Mouse (Mus musculus) left cerebral cortex, postnatal 14 days (tissue): ENCODE results near the gene Fmr1nb. TPM values are rescaled to one million over a fixed set of nuclear protein-coding genes. Genes with fewer than 3 reads are reported as not detected.
A peak's percentile ranks its signal among the peaks of the same experiment; 100 is the strongest.
"Not testable (repeated sequence)": the region's sequence is repeated elsewhere in the genome, so short reads cannot be mapped to it uniquely, and the experiment has no call there.

ENCODE experiments used
- DNase-seq, 2 experiments: peaks; one replicate each; pipeline ENCODE4 v3.0.0; 2021 to 2022; ENCODE audit warnings: low spot score in 2 of 2, mixed read lengths in 1 of 2
- intact Hi-C: fragments of 180-260 bp; cut with DNase I; formaldehyde crosslinking; loops from one replicate; pipeline ENCODE4 v1.15.1; 2025
- long read RNA-seq, 2 experiments: library from polyadenylated mRNA; stranded (forward); transcript quantifications; one replicate each; pipeline ENCODE4 v2.0.0; 2021
- total RNA-seq, 2 experiments: library from RNA; stranded (reverse); gene quantifications; 2 replicates each; pipeline ENCODE4 v1.2.3; 2021

Fmr1nb gene
- not detected for total RNA-seq
- long read RNA-seq, experiment 1, result 0 reads
- long read RNA-seq, experiment 2, result 0 reads

- intact Hi-C loops, result no loop called here
- no peak for DNase-seq
Measured at GRCm38 (mm10) chrX:68761606-68762005, at the start of gene Fmr1nb. Fmr1nb (plus strand) TSS chrX:68761839.

- intact Hi-C loops, result no loop called here
- DNase-seq, result no peak
Measured at GRCm38 (mm10) chrX:68736902-68737301, 24.7 kb upstream of the Fmr1nb start.

- no peak for DNase-seq
- intact Hi-C loops, result no loop called here
Measured at GRCm38 (mm10) chrX:68740088-68740487, 21.6 kb upstream of the Fmr1nb start.

- intact Hi-C loops, DNase-seq: not testable (repeated sequence)
Measured at GRCm38 (mm10) chrX:68820449-68820848, 58.8 kb downstream of the Fmr1nb start.

GRCm38 (mm10) chrX:68821059-68821458 lies 59.4 kb downstream of the Fmr1nb start, which contains the start of gene Gm14698:
Gm14698 (plus strand) TSS chrX:68821093.
- intact Hi-C loops, DNase-seq: not testable (repeated sequence)

GRCm38 (mm10) chrX:68839548-68840444 lies 78.2 kb downstream of the Fmr1nb start:
- intact Hi-C loops, result loop anchor here (5.0 to 10.0 kb wide), 2 partner anchors 1493 to 1725 kb away; no protein-coding TSS in a partner anchor
- DNase-seq, result peak in 1 of 2 experiments; percentile 28

Other genes starting within 250 kb of the Fmr1nb start
- 10 to 100 TPM; 60.4 to 65.5 TPM for gene Fmr1, start 83.3 kb upstream of the Fmr1nb start, total RNA-seq
- 1 to 10 TPM; 1.0 to 1.8 TPM for gene Gm14698, start 59.3 kb downstream of the Fmr1nb start, total RNA-seq
- not detected for gene Gm6812, start 131.2 kb downstream of the Fmr1nb start, total RNA-seq